Mouse (Mus musculus) cerebellum, adult 11 months (tissue): ENCODE measurements around the gene Chn2.
A peak's percentile ranks its signal among the peaks of the same experiment; 100 is the strongest.

Source experiments
- DNase-seq: peaks from one replicate; pipeline ENCODE4 v3.0.0; 2022

The Chn2 gene

DNA sequence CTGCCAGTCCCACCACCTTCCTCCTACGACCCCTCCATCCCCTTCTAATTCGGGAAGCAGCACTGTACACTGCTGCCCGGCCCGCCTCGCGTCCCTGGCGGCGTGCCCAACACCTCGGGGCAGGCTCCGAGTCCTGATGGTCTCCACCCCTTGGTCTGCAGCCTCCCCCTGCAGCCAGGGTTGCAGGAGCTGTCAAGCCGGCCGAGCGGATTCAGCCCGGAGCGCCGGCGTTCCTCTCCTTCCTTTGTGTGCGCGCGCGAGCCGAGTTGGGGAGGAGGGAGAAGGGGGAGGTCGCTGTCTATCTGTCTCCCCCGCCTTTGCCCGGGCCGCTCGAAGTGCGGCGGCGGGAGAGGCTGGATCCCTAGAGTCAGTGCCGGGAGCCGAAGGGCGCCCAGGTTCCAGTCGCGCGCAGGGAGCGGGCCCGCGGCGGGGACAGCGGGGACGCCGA is at the start of gene Chn2:
Gene Chn2 (plus strand): TSS at position 198 of the 448 bp plus-strand sequence.
- DNase-seq, result peak; percentile 76

- DNase-seq, result no peak
Measured at GRCm38 (mm10) chr6:53992386-53992785, 47.0 kb upstream of the Chn2 start.

DNA sequence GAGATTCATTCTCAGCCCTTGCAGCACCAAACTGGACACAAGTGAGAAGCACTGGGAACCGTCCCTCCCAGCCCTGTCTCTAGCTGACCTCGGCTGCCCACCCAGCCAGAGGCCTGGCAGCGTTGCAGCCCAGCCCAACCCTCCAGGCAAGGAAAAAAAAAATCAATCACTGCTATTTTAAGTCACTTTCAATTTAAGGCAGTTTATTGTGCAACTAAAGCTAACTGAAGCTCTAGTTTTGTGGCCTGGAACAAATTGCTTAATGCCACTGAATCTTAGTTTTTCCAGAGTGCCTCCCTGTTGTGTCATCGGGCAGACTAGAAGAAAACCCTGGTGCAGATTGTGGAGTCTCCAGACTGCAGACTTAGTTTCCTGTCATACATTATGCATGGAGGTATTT is 43.8 kb upstream of the Chn2 start:
- no peak for DNase-seq

DNA sequence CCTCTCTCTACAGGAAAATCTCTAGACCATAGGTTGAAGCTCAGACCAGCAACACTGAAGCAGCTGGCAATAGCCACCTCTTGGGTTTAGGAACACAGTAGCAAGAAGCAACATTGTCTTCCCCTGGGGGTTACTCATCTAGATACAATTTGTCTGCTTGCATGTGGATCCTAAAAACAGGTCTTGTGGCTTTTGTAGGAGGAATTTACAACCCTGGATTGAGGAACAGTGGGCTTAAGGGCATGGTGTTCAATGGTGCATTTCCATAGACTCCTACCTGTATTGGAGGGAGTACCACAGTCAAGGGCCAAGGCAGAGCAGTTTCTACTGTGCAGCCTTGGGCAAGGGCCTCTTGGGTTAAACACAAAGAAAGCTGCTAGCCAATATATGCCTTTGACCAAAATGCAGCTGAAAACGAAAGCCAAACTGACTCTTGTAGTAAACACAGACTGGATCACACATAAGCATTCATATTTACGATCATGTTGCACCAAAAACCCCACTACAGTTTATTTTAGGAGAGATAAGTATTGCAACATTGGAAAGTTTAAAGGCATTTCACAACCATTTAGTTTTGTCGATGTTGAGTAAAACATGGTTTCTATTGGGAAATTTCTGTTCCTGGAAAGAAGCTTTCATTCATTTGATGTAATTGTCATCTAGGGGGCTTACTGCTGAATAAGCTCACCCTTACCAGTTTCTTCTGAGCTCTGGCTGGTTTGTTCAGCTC is 43.0 kb upstream of the Chn2 start:
- DNase-seq, result no peak

GRCm38 (mm10) chr6:54005302-54005701 is 34.1 kb upstream of the Chn2 start:
- no peak for DNase-seq

DNA sequence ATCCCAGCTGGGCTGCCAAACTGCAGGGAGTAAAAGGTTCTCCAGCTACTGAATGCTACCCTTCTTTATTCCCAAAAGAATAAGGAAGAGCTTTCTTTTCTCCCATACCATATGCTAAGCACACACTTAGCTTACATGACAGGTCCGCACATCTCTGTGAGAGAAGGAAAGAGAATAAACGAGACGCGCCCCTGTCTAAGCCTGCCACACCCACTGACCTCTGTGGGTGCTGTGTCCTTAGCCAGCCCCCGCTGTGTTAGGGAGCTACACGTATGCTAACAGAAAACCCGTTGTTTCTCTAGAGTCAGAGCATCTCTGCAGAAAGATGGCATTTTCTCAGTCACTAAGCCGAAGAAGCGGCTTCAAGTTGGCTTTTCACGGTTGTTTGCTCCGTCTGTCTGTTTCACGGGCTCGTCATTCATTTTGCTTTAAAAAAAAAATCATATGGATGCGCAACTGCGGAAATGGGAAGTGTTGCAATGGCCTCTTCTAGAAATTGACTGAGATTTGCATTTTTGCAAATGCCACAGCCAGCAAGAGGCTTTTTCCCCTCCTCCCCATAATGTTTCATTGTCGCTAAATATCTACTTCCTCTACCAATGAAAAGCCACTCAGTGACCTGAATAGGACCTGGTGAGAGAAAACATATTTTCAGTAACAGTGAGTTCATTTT is 30.8 kb upstream of the Chn2 start:
- DNase-seq, result no peak

- DNase-seq, result no peak
Measured at GRCm38 (mm10) chr6:54009293-54009692, 30.1 kb upstream of the Chn2 start.

DNA sequence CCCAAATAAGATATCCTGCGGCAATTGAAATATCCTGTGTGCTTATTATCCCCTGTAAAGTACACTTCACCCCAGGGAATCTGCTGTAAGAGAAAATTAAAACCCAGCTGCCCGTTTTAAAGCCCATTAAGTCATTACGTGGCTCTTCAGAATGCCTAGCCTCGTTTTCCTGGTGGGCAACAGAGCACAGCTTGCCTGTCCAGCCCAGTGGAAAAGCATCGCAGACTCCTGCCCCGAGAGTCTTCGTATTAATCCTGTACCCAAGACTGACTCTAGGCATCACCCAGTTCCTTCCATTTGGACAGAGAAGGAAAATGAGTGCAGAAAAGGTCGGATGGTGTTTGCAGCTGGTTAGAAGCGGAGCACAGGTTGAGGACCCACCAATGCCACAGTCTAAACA is 29.0 kb upstream of the Chn2 start:
- no peak for DNase-seq

DNA sequence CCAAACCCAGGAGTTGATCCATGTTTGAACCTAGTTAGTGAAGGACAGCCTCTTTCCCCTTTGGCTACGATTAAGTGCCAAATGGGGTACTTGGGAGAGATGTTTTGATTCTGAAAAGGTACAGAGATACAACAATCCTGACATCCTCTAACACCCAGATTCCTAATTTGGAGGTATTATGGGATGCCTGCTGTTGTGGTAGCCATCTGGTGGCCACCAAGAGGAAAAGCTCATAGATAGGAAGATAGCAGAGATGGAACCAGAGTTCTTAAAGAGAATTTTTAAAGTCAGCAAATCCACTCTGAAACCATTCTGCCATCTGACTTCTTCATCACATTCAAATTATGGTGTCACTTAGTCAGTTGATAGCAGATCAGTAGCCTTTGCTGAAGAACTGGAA is 27.2 kb upstream of the Chn2 start:
- DNase-seq, result no peak

DNA sequence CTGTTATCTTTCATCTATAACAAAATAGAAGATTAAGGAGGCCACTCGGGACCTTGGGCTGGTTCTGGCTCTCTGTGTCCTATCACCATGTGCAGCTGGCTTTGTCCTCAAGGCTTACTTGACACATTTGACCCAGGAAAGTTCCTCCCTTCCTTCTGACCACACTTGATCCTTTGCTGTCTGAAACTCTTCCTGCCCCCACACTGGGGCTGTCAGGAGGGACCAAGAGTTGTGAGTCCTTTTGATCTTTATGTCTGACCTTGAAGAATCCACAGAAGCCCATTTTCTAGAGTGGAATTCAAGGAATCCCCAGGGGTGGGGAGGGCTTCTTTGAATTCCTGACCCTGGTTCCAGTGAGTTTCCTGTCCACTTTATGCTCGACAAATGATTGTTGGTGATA is 21.3 kb upstream of the Chn2 start:
- no peak for DNase-seq

- no peak for DNase-seq
Measured at GRCm38 (mm10) chr6:54018861-54019260, 20.5 kb upstream of the Chn2 start.

GRCm38 (mm10) chr6:54021123-54021789 is 18.1 kb upstream of the Chn2 start:
- no peak for DNase-seq

GRCm38 (mm10) chr6:54023846-54024245 is 15.5 kb upstream of the Chn2 start:
- DNase-seq, result no peak

- no peak for DNase-seq
Measured at GRCm38 (mm10) chr6:54028706-54029105, 10.6 kb upstream of the Chn2 start.

- DNase-seq, result no peak
Measured at GRCm38 (mm10) chr6:54030351-54030750, 9.0 kb upstream of the Chn2 start.

DNA sequence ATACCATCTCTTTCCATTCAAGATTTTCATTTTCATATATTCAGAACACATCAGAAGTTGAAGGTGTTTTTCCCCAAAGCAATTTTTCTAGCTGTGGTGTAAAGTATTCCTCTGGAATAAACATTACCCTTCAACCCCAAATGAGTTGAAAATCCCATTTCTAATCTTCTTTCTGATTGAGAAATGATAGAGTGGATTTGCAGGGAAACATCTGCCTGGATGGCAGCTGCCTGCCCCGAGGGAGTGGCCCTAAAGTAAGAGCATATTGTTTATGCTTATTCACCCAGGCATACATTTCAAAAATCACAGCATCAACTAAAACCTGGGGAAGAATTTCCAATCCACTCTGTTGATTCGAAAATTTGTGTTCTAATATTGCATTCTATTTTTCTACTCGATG is 8.6 kb upstream of the Chn2 start:
- DNase-seq, result no peak

DNA sequence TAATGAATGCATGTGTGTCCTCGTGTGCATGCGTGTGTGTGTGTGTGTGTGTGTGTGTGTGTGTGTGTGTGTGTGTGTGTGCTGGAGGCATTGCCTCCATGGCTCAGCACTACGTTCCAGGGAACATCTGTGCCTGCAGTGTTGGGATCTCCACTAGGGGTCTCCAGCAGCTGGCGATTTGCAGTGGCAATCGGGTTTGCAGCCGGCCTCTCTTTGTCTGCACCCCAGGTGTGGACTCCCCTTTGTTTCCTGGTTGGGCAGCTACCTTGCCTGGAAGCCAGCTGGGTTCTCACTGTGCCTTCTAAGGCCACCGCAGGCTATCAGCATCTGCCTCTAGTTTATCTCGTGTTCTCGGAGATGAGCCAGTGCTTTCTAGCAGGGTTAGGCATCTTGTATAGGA is 4.9 kb upstream of the Chn2 start:
- no peak for DNase-seq

GRCm38 (mm10) chr6:54035548-54035947 is 3.8 kb upstream of the Chn2 start:
- DNase-seq, result no peak

DNA sequence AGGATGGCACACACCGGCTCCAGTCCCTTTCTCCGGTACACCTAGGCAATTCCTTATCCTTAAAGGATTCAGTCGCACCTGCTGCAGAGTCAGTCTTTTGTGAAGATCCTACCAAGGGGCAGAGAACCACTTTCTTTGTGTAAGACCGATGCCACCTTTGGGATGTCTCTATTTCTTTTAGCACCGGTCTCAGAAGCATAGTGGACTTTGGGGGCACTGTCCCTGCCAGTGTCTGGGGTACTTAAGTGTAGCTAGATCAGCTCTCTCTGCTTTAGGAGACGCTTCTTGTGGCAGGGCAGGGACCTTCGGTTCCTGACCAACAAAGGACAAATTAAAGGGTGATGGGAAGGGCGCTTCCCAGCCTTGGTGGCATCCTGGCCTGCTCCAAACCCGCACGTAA is 488 bp upstream of the Chn2 start:
- DNase-seq, result no peak

DNA sequence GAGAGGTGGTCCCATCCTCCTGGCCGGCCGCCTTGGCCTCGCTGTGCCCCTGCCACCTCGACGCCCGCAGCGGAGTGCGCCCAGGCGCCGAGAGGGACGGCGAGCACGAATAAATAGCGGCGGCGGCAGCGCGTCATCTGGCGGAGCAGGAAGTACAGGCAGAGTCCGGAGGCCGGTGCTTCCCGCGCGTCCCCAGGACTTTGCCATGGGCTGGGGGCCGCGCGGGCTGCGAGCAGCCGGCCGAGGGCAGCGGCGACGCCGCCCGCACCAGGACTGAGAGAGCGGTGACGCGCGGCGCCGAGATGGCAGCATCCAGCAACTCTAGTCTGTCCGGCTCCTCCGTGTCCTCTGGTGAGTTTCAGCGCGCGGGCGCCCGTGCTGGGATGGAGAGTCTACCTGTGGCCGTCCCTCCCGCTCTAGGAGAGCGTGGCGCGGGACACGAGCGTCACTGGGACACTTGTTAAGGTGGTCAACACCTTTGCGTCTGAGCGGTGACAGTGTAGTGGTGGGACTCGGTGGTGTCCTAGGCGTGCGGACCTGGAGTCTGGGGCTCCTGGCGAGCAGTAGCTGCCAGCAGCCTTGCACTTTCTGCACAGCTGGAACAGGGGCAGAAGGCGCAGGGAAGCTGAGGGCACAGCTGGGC is 572 bp downstream of the Chn2 start:
- DNase-seq, result peak; percentile 68

GRCm38 (mm10) chr6:54040448-54040844 is 1.1 kb downstream of the Chn2 start:
- DNase-seq, result no peak

GRCm38 (mm10) chr6:54041386-54042043 is 2.2 kb downstream of the Chn2 start:
- DNase-seq, result no peak

DNA sequence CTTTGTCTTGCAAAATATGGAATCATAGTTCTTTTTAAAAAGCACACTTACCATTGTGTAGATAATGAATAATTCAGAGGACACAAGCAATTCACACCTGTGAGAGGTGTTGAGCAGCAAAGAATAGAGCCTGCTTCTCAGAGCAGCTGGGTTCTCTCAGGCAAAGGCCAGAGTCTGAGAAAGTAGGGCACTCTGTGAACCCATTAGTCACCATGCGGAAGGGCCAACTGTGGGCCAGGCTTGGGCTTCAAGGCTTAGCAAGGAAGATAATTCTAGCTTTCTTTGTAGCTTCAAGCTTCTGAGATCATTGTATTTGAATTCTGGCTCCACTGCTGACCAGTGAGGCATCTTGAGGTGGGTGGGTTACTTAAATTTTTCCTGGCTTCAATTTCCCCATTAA is 2.8 kb downstream of the Chn2 start:
- peak; percentile 57 for DNase-seq
